Mouse (Mus musculus): ENCODE results near the gene Col20a1.

DNA sequence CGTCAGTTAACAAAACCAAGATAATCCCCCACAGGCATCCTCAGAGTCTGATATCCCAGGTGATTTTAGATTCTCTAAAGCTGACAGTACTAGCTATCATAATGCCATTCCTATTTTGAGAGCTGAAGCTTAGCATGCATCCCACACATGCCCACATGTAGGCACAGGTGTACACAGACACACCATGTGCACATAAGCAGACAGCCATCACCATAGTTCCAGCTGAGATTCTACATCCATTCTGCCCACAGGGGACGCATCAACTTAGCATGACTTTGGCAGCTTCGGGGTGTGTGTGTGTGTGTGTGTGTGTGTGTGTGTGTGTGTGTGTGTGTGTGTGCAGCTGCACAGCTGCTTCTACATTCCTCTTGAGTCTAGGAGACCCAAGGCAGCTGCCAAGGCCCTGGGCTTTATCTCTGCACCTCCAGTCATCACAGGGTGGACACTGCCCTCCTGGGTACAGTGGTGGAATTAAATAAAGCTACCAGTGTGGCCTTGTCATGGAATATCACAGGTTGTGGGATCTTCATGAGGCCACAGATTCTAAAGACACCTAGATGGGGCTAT lies 2.1 kb downstream of the Col20a1 start:
- TF ChIP-seq CTCF (IDR thresholded peaks at IDR 0.05; ENCODE audit: extremely low read depth, insufficient read depth, low read length) = no peak
- TF ChIP-seq POLR2A (IDR thresholded peaks at IDR 0.05; ENCODE audit: extremely low read depth, insufficient read depth, low read length) = no peak
